Mouse (Mus musculus): ENCODE results near the gene Bag5.

DNA sequence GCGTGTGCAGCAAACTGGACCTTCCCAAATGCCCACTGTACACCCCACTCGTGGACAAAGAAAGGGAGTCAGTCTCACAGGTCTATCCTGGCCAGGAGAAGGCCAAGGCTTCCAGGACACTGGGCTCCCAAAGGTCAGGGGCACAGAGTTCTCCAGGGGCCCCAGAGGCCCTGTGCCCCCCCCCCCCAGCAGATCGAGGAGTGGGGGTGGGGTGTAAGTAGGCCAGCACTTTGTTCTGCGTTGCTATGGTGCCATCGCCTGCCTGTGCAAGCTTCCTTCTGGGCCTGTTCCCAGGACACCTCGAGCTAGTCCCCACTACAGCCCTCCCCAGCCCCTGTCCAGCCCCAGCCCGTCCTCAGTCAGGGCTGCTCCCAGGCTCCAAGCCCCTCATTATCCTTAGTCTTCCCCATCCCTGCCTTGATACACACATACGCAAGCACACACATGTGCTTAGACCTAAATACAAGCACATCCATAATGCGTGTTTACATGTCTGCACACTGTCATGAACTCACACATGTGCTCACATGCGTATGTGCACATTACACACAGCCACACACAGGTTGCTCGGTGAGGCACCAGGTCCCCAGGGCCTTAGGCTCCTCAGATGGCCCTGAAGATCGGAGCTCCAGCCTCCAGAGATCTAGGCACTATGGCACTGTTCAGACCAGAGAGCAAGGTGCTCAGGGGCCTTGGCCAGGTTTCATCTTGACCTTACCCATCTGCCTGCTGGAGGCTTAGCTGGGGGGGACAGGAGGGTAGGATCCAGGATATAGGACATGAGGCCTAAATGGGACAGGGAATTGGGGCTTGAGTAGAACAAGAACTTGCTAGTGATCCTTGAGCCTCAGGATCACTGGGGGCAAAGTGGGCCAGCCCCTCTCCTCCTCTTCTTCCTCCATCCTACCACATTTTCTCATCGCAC is 17.9 kb downstream of the Bag5 start:
- TF ChIP-seq CTCF (IDR thresholded peaks at IDR 0.05; ENCODE audit: control insufficient read depth, insufficient read depth, insufficient replicate concordance, low read depth, low read length): no peak
- no peak for TF ChIP-seq POLR2A (IDR thresholded peaks at IDR 0.05; ENCODE audit: control insufficient read depth, low read depth, low read length)

All from testis, adult 2 months (tissue).